Mouse (Mus musculus): ENCODE data around the gene Tmem270.

DNA sequence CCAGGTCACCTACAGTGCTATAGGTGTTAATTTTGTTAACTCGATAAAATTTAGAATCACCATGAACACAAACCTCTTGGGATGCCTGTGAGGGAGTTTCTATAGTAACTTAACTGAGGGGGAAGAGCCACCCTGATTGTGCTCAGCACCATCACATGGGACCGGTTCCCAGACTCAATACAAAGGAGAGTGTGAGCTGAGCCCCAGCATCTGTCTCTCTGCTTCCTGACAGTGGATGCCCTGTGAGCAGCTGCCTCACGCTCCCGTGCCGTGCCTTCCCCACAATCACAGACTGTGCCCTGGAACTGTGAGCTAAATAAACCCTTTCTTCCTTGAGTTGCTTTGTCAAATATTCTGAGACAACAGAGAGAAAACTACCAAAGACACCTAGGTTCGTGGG, 16.6 kb upstream of the Tmem270 start:
- TF ChIP-seq CTCF (IDR thresholded peaks at IDR 0.05) (no peak), EP300 (IDR thresholded peaks at IDR 0.05; ENCODE audit: insufficient read depth, low read depth, low read length) (no peak)

Data from heart, adult 2 months (tissue).